Mouse (Mus musculus): Measurements from ENCODE around the gene Dvl3.
A peak's percentile ranks its signal among the peaks of the same experiment; 100 is the strongest.
"Not testable (repeated sequence)": the region's sequence is repeated elsewhere in the genome, so short reads cannot be mapped to it uniquely, and the experiment has no call there.

Dvl3 gene

DNA sequence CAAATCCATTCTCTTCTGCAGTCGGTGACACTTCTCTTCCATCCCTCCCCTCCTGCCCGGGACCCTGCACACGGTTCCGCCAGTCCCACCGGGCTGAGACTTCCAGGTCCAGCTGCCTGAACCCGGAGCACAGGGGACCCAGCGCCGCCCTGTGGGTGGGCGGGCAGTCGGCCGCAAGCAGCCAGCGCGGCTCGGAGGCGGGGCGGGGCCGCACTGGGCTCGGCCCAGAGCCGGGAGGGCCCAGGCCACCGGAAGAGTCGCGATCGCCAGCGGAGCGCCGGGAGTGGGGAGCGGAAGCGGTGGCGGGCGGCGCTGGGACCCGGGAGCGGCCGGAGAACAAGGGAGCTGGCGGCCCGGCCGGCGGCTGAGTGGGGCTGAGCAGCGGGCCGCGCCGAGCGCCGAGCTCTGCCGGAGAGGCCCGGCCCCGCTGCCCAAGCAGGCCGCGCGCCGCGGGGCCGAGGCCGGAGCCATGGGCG, at the start of gene Dvl3:
Gene Dvl3, plus strand, starts transcription at position 257 of the 476 bp plus-strand sequence.
- DNase-seq (ENCODE audit: low spot score) = peak; percentile 89

DNA sequence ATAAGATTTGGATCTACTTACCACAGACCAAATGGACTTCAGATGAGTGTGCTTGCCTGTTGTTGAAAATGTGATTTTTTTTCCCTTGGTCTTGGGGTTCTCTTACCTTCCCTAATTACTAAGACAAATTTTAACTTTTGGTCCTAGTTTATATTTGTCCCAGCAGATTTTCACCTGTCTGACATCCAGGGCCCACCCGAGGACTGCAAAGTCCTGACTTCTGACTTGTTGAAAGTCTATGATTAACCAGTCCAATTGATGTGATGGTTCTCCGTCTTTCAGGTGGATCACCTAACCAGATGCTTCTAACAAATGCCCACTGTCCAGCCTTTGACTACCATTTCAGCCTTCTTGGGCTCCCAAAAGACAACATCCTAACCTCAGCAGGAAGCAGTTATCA, 45.8 kb upstream of the Dvl3 start:
- no peak for DNase-seq (ENCODE audit: low spot score)

DNA sequence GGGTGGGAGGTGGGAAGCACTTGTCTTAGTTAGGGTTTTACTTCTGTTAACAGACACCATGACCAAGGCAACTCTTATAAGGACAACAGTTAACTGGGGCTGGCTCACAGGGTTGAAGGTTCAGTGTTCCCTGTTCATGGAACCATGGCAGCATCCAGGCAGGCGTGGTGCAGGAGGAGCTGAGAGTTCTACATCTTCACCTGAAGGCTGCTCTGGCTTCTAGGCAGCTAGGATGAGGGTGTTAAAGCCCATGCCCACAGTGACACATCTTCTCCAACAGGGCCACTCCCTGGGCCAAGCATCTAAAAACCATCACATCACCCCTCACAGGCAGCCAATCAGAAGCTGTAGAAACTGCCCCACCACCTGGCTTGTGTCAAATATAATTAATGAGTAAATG, 45.1 kb upstream of the Dvl3 start:
- DNase-seq (ENCODE audit: low spot score) = no peak

DNA sequence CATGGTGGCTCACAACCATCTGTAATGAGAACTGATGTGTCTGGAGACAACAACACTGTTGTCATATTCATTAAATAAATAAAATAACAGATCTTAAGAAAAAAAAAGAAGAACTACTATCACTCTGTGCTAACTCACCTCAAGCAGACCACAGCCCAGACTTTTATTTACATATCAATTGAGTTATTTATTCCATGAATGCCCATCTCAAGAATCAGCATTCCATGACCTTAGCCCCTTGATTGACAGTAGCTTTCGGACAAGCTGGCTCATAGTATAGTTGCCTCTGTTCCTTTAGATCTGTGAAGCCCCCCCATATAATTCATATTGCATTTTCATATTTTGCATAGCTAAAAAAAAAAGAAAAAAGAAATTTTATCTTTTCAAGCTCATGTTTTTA, 43.0 kb upstream of the Dvl3 start:
- DNase-seq (ENCODE audit: low spot score) = no peak

DNA sequence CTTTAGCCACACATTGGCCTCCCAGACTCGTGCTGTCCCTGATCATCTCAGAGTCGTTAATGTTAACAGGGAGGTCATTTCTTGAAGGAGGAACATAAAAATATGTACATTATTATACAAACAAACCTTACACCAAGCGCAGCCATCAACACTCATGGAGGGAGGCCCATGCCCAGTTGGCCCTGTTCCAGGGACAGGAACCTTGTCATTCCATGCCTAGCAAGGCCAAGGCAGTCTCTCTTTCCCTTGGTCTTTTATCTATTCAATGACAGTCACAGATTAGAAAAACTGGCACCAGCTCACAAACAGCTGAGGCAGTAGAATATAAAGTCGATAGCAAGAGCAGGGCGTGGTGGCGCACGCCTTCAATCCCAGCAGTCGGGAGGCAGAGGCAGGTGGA, 42.6 kb upstream of the Dvl3 start:
- DNase-seq (ENCODE audit: low spot score) = no peak

DNA sequence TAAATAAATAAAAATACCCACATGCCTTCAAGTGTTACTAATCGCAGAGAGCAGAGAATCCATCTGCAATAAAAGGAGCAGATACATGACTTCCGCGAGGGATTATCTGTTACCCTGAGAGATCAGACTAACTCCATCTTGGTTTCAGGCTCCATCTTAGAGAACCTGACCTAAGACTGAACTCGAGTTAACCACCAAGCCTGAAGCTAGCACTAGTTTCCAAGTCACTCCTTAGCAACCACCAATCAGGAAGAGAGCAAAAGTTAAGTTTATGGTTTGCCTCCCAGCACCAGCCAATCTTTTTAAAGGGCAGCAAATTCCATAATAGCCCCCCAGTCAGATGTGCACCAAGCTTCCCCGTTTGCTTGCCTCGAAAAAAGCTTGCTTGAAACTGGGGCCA, 42.0 kb upstream of the Dvl3 start:
- DNase-seq (ENCODE audit: low spot score) = no peak

DNA sequence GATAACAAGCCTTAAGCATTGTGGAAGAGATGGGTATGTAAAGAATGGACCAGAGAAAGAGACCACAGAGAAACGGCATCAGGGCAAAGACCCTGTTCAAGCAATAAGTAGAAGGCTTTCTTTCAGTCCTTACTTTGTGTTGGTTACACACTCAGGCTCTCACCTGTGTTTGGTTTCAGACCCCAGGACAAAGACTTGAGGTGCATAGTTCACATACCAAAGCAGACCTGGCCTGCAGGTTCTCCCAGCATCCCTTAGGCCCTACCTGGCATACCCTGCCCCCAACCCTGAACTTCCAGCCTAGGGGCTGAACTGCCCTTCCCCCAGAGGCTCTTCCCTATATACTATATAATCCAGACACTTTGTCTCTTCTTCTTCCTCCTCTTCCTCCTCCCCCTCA, 41.4 kb upstream of the Dvl3 start:
- DNase-seq (ENCODE audit: low spot score) = no peak

DNA sequence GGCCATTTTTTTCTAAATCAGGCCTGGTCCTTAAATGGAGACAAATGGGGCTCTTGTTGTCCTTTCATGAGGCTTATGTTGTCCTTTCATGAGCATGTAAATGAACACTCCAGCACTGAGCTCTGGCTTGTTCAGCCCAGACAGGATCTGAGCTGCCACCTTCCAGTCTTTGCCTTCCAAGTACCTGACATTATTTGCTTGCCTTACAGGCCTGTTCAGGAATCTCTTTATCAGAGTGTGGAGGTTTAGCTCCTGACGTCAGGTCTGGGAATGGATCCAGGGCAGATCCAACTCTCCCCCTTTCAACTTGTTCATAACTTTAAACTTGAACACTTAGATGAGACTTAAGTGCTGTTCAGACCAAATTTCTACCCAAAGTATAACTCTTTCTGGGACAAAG, 39.9 kb upstream of the Dvl3 start:
- no peak for DNase-seq (ENCODE audit: low spot score)

DNA sequence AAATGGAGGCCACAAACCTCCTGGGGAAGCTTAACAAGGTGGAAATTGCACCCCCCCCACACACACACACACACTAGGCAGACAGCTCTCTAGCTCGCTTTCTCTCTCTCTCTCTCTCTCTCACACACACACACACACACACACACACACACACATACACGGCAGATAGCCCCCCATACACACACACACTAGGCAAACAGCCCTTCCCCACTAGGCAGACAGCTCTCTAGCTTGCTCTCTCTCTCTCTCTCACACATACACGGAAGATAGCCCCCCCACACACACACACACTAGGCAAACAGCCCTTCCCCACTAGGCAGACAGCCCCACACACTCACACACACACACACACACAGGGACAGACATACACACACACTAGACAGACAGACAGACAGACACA, 39.5 kb upstream of the Dvl3 start:
- DNase-seq (ENCODE audit: low spot score) = no peak

DNA sequence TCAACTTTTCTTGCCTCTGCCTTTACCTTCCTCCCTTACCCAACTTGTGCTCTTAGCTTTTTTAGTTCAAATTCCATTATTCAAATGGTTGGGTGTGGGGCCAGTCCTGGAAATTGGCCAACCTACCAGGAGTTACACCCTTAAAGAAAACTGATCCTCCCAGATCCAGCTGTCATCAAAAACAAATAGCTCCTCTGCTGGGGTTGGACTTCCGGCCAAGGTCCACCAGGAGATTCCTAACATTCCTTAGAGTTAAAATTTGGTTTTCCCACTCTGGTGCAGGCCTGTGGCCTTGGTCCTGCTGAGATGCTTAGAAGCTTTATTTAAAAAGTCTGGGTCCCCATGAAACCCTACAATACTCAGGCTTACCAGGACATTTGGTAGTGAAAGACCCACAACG, 38.3 kb upstream of the Dvl3 start:
- no peak for DNase-seq (ENCODE audit: low spot score)

DNA sequence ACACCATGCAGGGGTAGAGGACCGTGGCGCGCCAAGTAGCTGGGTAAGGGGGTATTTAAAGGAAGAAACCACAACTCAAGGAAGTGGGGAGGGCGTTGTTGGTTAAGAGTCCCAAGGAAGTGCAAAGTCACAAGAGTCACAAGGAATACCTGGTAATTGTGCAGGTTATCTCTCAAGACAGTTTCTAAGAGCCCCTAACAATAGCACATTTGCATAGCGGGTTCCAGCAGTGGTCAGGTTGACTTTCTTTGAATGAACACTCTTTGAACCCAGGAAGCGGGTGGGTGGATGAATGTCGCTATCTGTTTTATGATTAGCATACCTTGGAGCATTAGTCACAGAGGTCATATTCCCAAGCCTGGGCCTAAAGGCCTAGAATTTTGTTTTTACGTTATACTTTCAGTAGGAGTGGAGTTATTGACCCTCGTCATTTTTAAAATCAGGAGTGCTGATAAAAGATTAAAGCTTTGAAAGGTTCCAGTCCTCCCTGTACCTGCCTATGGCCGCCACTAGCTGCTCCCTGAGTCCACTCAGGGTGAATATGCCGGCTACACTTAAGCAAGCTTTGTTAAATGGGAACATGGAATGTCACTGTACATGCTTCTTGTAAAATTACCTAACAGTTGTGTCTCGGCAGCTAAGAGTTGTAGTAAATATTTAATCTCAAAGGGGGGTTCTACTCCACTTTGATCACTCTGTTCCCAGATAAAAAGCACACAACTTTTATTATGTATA, 37.6 kb upstream of the Dvl3 start:
- DNase-seq (ENCODE audit: low spot score) = not testable (repeated sequence)

DNA sequence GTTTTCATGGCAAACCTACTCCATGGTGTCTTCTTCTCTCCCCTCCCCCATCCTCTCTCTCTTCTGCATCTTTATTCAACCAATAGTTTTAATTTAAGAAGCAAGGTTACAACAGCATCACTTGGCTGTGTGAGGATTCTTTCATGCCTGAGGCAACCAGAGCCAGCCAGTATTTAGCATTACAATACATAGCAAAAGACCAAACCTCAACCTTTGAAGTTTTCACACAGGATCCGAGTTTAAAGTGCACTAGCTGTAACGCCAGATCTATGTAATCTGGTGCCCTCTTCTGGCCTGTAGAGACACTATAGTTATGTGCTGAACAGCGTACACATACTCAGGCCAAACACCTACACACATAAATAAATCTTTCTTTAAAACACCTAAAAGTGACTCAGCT, 36.7 kb upstream of the Dvl3 start:
- DNase-seq (ENCODE audit: low spot score) = no peak

DNA sequence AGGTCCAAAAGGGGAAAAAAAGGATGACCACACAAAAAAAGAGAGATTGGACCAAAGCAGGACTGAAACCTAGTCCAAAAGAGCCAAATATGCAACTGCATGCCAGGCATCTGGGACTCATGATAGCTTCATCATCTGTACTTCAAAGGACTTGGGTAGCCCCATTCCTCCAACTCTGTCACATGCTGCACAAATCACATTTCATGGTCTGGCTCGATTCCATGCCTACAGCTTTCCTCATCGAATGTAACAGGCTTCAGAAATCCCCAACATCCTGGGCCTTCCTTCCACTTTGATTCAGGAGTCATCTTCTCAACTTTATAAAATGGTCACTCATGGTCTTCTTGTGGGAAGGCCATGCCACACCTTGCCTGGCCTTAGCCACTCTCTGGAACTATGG, 35.0 kb upstream of the Dvl3 start:
- DNase-seq (ENCODE audit: low spot score) = no peak

DNA sequence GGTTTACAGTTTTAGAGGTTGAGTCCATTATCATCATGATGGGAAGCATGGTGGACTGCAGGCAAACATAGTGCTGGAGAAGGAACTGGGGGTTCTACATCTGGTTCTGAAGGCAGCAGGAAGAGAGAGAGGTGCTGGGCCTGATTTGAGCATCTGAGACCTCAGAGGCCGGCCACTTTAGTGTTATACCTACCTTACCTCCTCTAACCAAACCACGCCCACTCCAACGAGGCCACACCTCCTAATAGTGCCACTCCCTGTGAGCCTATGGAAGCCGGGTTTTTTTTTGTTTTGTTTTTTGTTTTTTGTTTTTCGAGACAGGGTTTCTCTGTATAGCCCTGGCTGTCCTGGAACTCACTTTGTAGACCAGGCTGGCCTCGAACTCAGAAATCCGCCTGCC, 33.1 kb upstream of the Dvl3 start:
- not testable (repeated sequence) for DNase-seq (ENCODE audit: low spot score)

DNA sequence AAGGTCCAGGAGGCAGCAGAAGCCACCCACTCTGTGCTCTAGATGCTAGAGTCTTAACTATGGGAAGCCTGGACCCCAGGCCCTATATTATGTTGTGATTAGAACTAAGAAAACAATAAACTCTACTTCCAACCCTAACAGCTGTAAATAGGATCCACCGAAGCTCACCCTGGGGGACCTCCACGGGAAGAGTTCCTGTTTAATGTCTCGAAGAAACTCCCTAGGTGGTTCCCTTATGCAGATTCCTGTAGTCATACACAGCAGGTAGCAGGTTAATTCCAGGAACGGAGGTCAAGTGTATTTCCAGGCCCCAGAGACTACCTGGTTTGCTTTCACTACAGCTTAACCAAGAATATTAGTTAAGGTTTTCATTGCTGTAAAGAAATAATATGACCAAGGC, 31.7 kb upstream of the Dvl3 start:
- DNase-seq (ENCODE audit: low spot score) = no peak

DNA sequence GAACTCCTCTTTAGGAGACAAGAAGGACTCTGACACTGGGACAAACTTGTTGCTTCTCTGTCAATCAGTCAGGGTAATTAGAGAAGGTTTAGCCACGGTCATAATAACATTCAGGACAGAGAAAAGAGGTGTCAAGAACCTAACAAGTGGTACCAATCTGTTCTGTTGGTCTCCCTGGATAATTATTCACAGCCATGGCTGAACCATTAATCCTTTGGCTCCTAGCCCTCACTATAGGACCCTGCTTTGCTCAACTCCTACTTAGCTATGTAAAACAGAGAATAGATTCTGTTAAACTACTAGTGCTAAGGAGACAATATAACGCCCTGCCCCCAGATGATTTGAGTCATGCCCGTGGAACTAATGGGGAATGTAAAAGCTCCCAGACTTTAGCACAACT, 30.7 kb upstream of the Dvl3 start:
- no peak for DNase-seq (ENCODE audit: low spot score)

DNA sequence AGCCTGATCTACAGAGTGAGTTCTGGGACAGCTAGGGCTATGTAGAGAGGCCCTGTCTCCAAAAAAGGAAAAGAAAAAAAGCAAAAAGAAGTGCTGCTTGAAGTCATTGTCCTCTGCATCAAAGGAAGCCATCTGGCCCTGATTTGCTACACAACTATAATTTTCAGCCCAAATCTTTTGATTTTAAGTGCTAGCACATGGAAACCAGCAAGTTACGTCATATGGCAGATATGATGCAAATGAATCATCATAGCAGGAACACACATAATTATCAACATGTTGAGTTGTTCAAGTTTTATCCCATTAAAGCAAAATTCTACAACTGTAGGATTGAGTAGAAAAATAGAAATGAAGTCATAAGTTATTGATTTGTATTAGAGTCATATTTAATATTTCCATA, 28.6 kb upstream of the Dvl3 start:
- no peak for DNase-seq (ENCODE audit: low spot score)

DNA sequence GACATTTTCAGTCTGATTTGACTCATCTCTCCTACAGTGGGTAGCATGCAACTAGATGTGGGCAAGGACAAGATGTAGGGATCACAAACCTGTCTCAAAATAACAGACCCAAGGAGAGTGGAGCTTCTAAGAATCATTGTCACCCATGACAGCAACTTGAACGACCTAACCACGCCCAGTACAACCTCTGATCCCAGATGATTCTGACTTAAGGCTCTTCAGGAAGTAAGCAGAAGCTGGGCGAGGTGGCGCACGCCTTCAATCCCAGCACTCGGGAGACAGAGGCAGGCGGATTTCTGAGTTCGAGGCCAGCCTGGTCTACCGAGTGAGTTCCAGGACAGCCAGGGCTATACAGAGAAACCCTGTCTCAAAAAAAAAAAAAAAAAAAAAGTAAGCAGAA, 28.0 kb upstream of the Dvl3 start:
- DNase-seq (ENCODE audit: low spot score) = not testable (repeated sequence)

DNA sequence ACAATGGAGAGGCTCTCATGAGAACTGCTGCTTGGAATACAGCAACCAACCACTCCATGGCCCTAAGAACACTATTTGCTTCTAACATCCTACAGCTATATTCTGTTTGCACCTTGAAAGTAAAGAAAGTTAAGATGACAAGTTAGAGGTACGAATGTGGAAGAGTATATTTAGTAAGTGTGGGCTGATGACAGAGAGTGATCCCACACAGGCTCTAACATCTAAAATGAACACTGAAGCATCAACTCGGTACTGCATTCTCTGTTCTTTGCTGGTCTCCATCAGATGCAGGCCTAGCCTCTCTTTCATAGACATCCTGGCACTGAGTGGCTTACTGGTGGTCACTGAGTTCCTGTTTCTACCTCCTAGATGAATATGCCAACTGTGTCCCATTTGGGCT, 27.5 kb upstream of the Dvl3 start:
- no peak for DNase-seq (ENCODE audit: low spot score)

DNA sequence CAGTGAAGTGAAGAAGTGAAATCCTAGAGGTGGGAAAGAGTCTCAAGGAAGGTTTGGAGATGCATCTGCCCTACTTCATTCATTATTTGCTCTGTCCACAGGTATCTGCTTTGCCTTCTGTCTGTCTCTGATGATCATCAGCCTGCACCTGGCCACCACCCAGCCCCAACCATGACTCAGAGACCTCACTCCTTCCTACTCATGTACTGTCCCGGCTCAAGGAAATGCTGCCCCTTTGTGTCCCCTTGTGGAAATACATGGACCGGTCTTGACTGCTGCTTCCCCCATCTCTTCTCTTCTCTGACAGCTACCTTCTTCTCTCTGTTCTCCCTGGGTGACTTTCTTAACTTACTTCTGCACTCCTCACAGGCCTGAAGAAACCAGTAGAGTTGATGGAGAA, 26.2 kb upstream of the Dvl3 start:
- DNase-seq (ENCODE audit: low spot score) = no peak

DNA sequence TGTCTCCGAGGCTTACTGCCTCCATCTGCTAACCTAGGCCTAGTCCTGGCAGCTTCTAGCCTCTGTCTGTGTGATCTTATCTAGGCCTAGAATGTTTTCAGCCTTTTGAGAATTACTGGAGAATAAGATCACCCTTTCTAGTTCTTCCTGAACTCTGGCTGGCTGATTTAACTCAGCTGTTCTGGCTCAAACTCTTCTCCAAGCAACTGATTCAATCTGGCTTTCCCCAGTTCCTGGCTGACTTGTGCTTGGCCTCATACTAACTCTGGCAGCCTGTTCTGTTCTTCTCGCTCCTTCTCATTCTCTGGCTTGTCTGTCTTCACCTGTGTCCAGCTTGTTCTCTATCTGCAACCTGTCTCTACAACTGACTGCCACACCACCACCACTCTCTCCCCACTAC, 25.5 kb upstream of the Dvl3 start:
- no peak for DNase-seq (ENCODE audit: low spot score)

DNA sequence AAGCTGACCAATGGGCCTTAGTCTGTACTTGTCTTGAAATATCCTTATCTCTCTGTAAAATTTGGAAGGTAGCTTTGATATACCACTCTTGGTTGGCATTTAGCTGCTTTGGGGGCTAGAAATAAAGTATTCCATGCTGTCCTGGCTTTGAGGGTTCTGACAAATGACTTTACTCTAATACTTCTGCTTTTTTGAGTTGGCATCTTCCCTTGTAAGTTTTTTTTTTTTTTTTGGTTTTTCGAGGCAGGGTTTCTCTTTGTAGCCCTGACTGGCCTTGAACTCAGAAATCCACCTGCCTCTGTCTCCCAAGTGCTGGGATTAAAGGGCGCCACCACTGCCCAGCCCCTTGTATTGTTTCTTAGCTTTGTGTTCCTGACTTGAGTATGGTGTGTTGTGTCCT, 23.3 kb upstream of the Dvl3 start:
- DNase-seq (ENCODE audit: low spot score) = no peak

DNA sequence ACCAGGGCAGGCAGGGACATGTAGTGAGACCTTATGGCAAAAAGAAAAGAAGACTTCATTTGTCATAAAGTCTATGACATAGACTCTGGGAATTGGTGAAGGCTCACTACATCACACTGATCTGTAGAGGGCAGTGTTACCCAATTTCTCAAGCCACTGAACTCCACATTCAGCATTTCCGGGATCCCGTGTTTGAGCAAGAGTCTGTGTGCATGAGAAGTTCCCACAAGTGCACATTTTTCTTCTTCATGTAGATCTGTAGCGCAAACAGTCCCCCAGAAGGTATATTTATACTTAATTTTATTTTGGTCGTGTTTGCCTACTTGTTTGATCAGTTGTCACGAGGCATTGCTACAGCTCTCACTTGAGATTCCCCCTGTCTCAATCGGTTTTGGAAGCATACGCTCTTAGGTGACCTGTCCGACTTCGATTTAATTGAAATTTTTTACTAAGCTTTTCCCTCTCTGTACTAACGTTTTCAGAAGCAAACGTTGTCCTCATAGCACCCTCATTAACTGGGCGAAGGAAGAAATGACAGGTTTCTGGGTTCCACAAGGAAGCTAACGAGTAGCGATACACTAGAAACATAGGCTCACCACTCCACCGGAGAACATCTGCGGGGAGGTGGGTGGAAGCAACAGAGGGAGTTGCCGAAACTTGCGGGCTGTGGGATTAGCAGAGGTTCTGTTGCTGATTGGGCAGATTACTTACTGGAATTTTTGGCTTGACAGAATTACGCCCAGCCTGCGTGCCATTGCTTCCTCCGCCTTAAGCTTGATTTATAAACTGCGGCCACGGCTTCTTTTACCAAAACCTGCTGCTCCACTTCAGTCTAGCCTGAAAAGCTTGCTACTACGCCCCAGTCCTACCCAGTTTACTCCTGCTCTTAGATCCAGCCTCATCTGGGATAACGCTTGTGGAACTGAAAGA, 19.8 kb upstream of the Dvl3 start:
- peak; percentile 53 for DNase-seq (ENCODE audit: low spot score)

Data from ovary, postnatal 14 days (tissue).